Mouse (Mus musculus): ENCODE data around the gene Coa4. TPM values are rescaled to one million over a fixed set of nuclear protein-coding genes. Genes with fewer than 3 reads are reported as not detected.

Coa4 gene
- total RNA-seq, 2 experiments from 2014 or later = 9.7 to 10.9 TPM

Other genes starting within 250 kb of the Coa4 start
- gene C2cd3, start 164.8 kb upstream of the Coa4 start, total RNA-seq (2021) = 1 to 10 TPM; 5.5 to 6.0 TPM
- gene Ppme1, start 164.8 kb upstream of the Coa4 start, total RNA-seq (2021) = 10 to 100 TPM; 25.1 to 26.8 TPM
- 100 to 1,000 TPM in 1 of 2 experiments, 10 to 100 TPM in 1; 58.1 to 197 TPM for gene Ucp3, start 64.1 kb upstream of the Coa4 start, total RNA-seq (2021)
- gene Ucp2, start 43.7 kb upstream of the Coa4 start, total RNA-seq (2021) = 100 to 1,000 TPM; 121 to 126 TPM
- not detected for gene Dnajb13, start 22.1 kb upstream of the Coa4 start, total RNA-seq (2021)
- 10 to 100 TPM; 56.3 to 59.5 TPM for gene Rab6a, start 70.3 kb downstream of the Coa4 start, total RNA-seq (2021)
- gene Mrpl48, start 71.2 kb downstream of the Coa4 start, total RNA-seq (2021) = 10 to 100 TPM; 74.4 to 77.5 TPM
- gene Plekhb1, start 125.3 kb downstream of the Coa4 start, total RNA-seq (2021) = 10 to 100 TPM; 14.6 to 30.6 TPM
- gene Fam168a, start 169.6 kb downstream of the Coa4 start, total RNA-seq (2021) = 10 to 100 TPM; 40.1 to 44.0 TPM